23 mouse cellular contexts compared by ENCODE assay signal in the genomic region with DNA sequence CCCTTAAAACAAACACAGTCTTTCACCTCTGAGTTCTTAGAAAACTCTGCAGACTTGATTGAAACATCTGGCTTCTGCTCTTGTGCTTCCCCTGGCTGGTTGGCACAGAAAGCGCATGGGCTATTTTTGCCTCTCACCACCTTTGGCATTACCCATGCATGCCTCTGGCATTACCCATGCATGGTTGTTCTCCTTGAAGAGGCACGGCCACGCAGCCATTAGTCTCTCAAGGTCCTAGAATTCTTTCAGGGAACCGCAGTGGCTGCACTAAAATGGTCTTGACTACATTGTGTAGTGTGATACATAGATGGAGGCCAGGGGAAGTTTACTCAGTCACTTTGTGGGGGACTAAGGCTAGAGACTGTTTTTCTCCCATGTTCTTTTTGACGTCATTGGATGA.
DNase-seq lines count a peak whose midpoint lies in the region; ATAC-seq and TF ChIP-seq lines count a peak whose summit lies in the region.
"Had no signal": no experiment of that assay in that cellular context is flagged by ENCODE, and none has a peak within 500 bp of the region (broad histone marks: within the 10 kb centered on the region; RNA-seq: fewer than 3 reads in every experiment).

No protein-coding gene starts in this region.

- no peak for TF ChIP-seq CTCF in heart, adult 2 months (IDR thresholded peaks at IDR 0.05)

- no peaks in the 10 kb centered on the region for H3K9me3 ChIP-seq in heart, embryonic 11.5 days (replicated peaks; ENCODE audit: control insufficient read depth, low read length)
- no peaks in the 10 kb centered on the region for H3K9me3 ChIP-seq in heart, embryonic 14.5 days (ENCODE audit: control insufficient read depth, low read length)
- H3K9me3 ChIP-seq: embryonic facial prominence, embryonic 13.5 days; forebrain, embryonic 15.5 days; hindbrain, embryonic 15.5 days; limb, embryonic 15.5 days; liver, embryonic 15.5 days; lung, embryonic 15.5 days; midbrain, embryonic 15.5 days; stomach, embryonic 15.5 days had no signal

- no peak overlapping the region for H3K4me2 ChIP-seq in heart, embryonic 11.5 days
- H3K4me2 ChIP-seq in heart, embryonic 14.5 days (ENCODE audit: low read length), result no peak overlapping the region
- H3K4me2 ChIP-seq: embryonic facial prominence, embryonic 13.5 days; forebrain, embryonic 15.5 days; hindbrain, embryonic 15.5 days; limb, embryonic 15.5 days; liver, embryonic 15.5 days; lung, embryonic 15.5 days; midbrain, embryonic 15.5 days; stomach, embryonic 15.5 days had no signal

- TF ChIP-seq POLR2A in heart, adult 2 months (IDR thresholded peaks at IDR 0.05; ENCODE audit: insufficient read depth, low read depth, low read length), result no peak

- no peaks in the 10 kb centered on the region for H3K27me3 ChIP-seq in heart, adult 2 months (ENCODE audit: control insufficient read depth, insufficient read depth, low read length)
- H3K27me3 ChIP-seq in heart, embryonic 11.5 days (ENCODE audit: control insufficient read depth, insufficient read depth, low read length), result no peaks in the 10 kb centered on the region
- H3K27me3 ChIP-seq in heart, embryonic 14.5 days (ENCODE audit: control insufficient read depth, insufficient read depth, low read length), result no peaks in the 10 kb centered on the region
- H3K27me3 ChIP-seq: embryonic facial prominence, embryonic 13.5 days; hindbrain, embryonic 15.5 days; limb, embryonic 15.5 days; midbrain, embryonic 15.5 days; stomach, embryonic 15.5 days had no signal

- DNase-seq in adrenal gland, adult 2 months, result peak; percentile 35
- DNase-seq in adrenal gland, postnatal 10 days, result no peak
- peak; percentile 20 to 31 for DNase-seq in heart, adult 2 months
- no peak for DNase-seq in cerebellum, postnatal 14 days
- DNase-seq in cerebellum, adult 11 months, result no peak
- DNase-seq: cerebellum, postnatal 10 days; kidney, adult 8-10 months; kidney, postnatal 10 days; left cerebral cortex, postnatal 4 days; lung, postnatal 36 days; right cerebral cortex, adult 18-20 months; right cerebral cortex, postnatal 4 days; thymus, postnatal 25 days had no signal

- no peak for ATAC-seq in heart, embryonic 11.5 days (replicated peaks; ENCODE audit: insufficient number of reproducible peaks, low FRiP score, low TSS enrichment)
- no peak for ATAC-seq in heart, embryonic 14.5 days (ENCODE audit: insufficient number of reproducible peaks, insufficient read depth, low FRiP score, low read depth)
- ATAC-seq: forebrain, embryonic 15.5 days; midbrain, embryonic 15.5 days had no signal

- no peaks in the 10 kb centered on the region; the same call in 1 of the 2 replicates for H3K4me1 ChIP-seq in heart, adult 2 months (ENCODE audit: control insufficient read depth, insufficient read depth, low read length)
- H3K4me1 ChIP-seq in heart, embryonic 11.5 days (ENCODE audit: control insufficient read depth, insufficient read depth, low read length), result peaks cover 4% of the 10 kb centered on the region; the same call in 1 of the 2 replicates
- peaks cover 6 to 9% of the 10 kb centered on the region in 2 experiments for H3K4me1 ChIP-seq in heart, embryonic 14.5 days (ENCODE audit: control insufficient read depth in 2 of 2, insufficient read depth in 2 of 2, low read length in 2 of 2)
- H3K4me1 ChIP-seq: liver, embryonic 15.5 days; lung, embryonic 15.5 days; stomach, embryonic 15.5 days had no signal

- H3K27ac ChIP-seq in heart, adult 2 months, result no peak overlapping the region
- H3K27ac ChIP-seq in heart, embryonic 11.5 days (ENCODE audit: low read depth, low read length), result no peak overlapping the region
- H3K27ac ChIP-seq in heart, embryonic 14.5 days (replicated peaks in 1 of 2; ENCODE audit: control insufficient read depth in 1 of 2, insufficient read depth in 1 of 2, low read depth in 2 of 2, low read length in 2 of 2), result peak overlapping the region; percentile 24 to 39; a peak in 2 of 4 replicates
- H3K27ac ChIP-seq: embryonic facial prominence, embryonic 13.5 days; forebrain, embryonic 15.5 days; hindbrain, embryonic 15.5 days; limb, embryonic 15.5 days; liver, embryonic 15.5 days; lung, embryonic 15.5 days; midbrain, embryonic 15.5 days; stomach, embryonic 15.5 days had no signal

- intact Hi-C loops in heart, adult 2 months (cut with DNase I), result no loop called here

- no peaks in the 10 kb centered on the region for H3K36me3 ChIP-seq in heart, adult 2 months (ENCODE audit: control insufficient read depth, insufficient read depth, low read length)
- no peaks in the 10 kb centered on the region for H3K36me3 ChIP-seq in heart, embryonic 11.5 days (ENCODE audit: control insufficient read depth, insufficient read depth, low read length)
- H3K36me3 ChIP-seq in heart, embryonic 14.5 days (ENCODE audit: control insufficient read depth, insufficient read depth, low read length), result no peaks in the 10 kb centered on the region
- H3K36me3 ChIP-seq: embryonic facial prominence, embryonic 13.5 days; forebrain, embryonic 15.5 days; hindbrain, embryonic 15.5 days; limb, embryonic 15.5 days; liver, embryonic 15.5 days; lung, embryonic 15.5 days; midbrain, embryonic 15.5 days; stomach, embryonic 15.5 days had no signal

- 0 out of 2 replicates have a peak, but pooled peaks have one; percentile 33 for TF ChIP-seq EP300 in heart, adult 2 months (IDR thresholded peaks at IDR 0.05; ENCODE audit: insufficient read depth, low read depth, low read length)

- H3K79me2 ChIP-seq in heart, adult 2 months (replicated peaks; ENCODE audit: control insufficient read depth, insufficient read depth, low read length), result no peaks in the 10 kb centered on the region

- H3K4me3 ChIP-seq in heart, adult 2 months, result no peak overlapping the region
- H3K4me3 ChIP-seq in heart, embryonic 11.5 days (ENCODE audit: low read depth, low read length), result no peak overlapping the region
- H3K4me3 ChIP-seq in heart, embryonic 14.5 days (ENCODE audit: control insufficient read depth in 1 of 2, insufficient read depth in 1 of 2, low read depth in 1 of 2, low read length in 2 of 2), result no peak overlapping the region
- H3K4me3 ChIP-seq: embryonic facial prominence, embryonic 13.5 days; forebrain, embryonic 15.5 days; hindbrain, embryonic 15.5 days; limb, embryonic 15.5 days; liver, embryonic 15.5 days; lung, embryonic 15.5 days; midbrain, embryonic 15.5 days; stomach, embryonic 15.5 days had no signal

- H3K9ac ChIP-seq in heart, adult 2 months (ENCODE audit: low read depth, low read length), result no peak overlapping the region
- H3K9ac ChIP-seq in heart, embryonic 11.5 days (ENCODE audit: low read depth, low read length), result no peak overlapping the region
- H3K9ac ChIP-seq in heart, embryonic 14.5 days (ENCODE audit: low read length), result no peak overlapping the region
- H3K9ac ChIP-seq: embryonic facial prominence, embryonic 13.5 days; forebrain, embryonic 15.5 days; hindbrain, embryonic 15.5 days; limb, embryonic 15.5 days; liver, embryonic 15.5 days; lung, embryonic 15.5 days; midbrain, embryonic 15.5 days; stomach, embryonic 15.5 days had no signal

- 64% methylated on average over 5 of the region's 5 CpGs for WGBS in heart, adult 2 months
- 79% methylated on average over 5 of the region's 5 CpGs for WGBS in heart, embryonic 11.5 days (ENCODE audit: insufficient replicate concordance)
- WGBS in heart, embryonic 14.5 days, result 73% methylated on average over 5 of the region's 5 CpGs

Comparison
In these comparisons a context has a peak if more than half of its experiments do, and no peak if none do; other contexts are left out.
1. DNase-seq: peak in adrenal gland, adult 2 months (single experiment) and heart, adult 2 months (2 of 2); none in adrenal gland, postnatal 10 days (single experiment), cerebellum, postnatal 14 days (0 of 2) and cerebellum, adult 11 months (single experiment).
2. H3K27ac ChIP-seq: peak in heart, embryonic 14.5 days (2 of 2); none in heart, adult 2 months (single experiment) and heart, embryonic 11.5 days (single experiment).